Mouse (Mus musculus) embryonic fibroblast, embryonic 13.5 days (primary cell): ENCODE results near the gene Kdelc2.

Experiments
- CTCF ChIP-seq: IDR thresholded peaks from 2 replicates; pipeline ENCODE4 v1.5.1; 2011; ENCODE audit warnings: mild to moderate bottlenecking, control low read depth, low read length, moderate library complexity, borderline replicate concordance; ENCODE audit not compliant: insufficient read depth
- POLR2A ChIP-seq: IDR thresholded peaks from 2 replicates; pipeline ENCODE4 v1.6.1; 2011; ENCODE audit warnings: low read depth, mild to moderate bottlenecking, control low read depth, low read length, moderate library complexity

DNA sequence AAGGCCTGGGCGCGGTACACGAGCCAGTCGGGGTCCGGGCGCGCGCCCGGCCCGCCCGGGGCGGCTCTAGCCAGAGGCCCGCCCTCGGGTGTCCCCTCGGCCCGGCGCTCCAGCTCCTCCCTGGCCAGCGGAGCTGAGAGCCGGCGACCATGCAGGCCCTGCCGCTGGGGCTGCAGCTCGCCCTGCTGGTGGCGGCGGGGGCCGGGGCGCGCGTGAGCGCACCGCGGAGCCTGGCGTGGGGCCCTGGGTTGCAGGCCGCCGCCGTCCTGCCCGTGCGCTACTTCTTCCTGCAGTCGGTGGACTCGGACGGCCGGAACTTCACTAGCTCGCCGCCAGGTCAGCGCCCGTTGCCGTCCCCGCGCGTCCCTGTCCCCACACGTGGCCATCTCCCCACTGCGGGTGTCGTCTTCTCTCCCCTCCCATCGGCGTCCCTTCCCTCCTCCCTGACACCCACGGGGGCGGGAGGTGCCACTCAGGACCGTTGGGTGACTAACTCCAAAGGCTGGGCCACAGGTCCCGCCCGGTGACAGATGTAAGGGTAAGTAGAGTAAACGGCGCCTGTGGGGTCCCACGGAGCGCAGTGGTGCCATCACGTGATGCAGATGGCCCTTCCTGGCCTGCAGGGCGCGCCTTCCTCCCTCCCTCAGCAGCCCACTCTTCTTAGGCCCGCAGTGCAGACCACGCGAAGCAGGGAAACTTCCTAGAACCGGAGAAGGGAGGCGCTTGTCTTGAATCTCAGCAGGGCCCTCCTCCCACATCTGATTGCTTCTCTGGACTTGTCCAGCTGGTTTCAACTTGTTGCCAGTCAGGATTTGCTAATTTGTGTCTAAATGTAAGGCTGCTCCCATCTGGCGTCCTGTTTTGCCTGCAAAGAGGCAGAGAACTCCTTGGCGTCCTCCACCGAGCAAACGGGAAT, at the start of gene Kdelc2:
- peak; percentile 43; the same call in 1 of the 2 replicates for TF ChIP-seq CTCF
- peak; percentile 81 for TF ChIP-seq POLR2A
